Mouse (Mus musculus) c-Kit-positive CD71-negative TER-119-negative erythroid progenitor cells, embryonic 14.5 days (primary cell): ENCODE results near the gene Gpc1.

Source experiments
- DNase-seq: peaks from one replicate; pipeline ENCODE4 v3.0.0-alpha.2; 2013; ENCODE audit warnings: low read depth

Gene Gpc1

GRCm38 (mm10) chr1:92833987-92834706 is 2.7 kb downstream of the Gpc1 start:
- DNase-seq: peak; percentile 63

GRCm38 (mm10) chr1:92837931-92838833 is 6.7 kb downstream of the Gpc1 start:
- no peak for DNase-seq

GRCm38 (mm10) chr1:92839211-92839610 is 7.8 kb downstream of the Gpc1 start:
- no peak for DNase-seq

- DNase-seq: no peak
These were observed 8.9 kb downstream of the Gpc1 start for GRCm38 (mm10) chr1:92840231-92840890.

- no peak for DNase-seq
These were observed 10.0 kb downstream of the Gpc1 start for GRCm38 (mm10) chr1:92841427-92841826.

DNA sequence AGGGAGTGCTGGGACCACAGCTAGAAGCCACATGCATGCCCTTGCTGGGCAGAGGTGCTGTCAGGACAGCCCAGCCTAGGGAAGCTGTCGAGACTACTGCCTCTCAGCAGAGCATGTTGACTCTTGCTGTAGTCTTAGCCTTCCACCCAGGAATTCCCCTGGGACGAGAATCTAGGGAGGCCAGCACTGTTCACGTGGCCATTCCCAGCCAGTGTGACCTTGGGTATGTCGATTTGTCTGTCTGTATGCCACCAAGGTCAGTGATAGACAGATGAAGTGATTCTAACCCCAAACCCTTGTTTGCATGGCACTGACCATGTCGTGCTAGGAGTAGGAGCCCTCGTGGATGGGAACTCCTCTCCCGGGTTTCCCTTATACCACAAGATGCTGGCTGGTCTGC is 14.4 kb downstream of the Gpc1 start:
- no peak for DNase-seq

- no peak for DNase-seq
These were observed 16.7 kb downstream of the Gpc1 start for GRCm38 (mm10) chr1:92847873-92848839.

DNA sequence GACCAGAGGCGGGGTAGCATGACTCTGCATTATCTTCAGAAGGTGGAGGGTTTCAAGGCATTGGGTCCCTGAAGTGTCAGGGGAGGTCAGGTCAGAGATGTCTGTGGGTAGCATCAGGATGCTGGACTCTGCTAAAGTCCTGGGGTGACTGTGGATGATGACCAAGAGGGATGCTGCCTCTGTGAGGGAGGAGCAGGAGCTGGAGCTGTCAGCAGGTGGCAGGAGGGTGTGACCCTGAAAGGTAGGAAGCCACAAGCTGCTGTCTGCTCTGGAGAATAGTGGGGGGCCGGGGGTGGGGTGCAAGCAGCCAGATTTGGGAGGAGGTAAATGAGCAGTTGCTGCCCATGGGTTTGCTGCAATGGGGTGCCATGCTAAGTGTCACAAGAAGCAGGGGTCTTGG is 18.0 kb downstream of the Gpc1 start:
- no peak for DNase-seq

- no peak for DNase-seq
These were observed 18.6 kb downstream of the Gpc1 start for GRCm38 (mm10) chr1:92849938-92850574.

- DNase-seq: no peak
These were observed 21.0 kb downstream of the Gpc1 start for GRCm38 (mm10) chr1:92852450-92852849.

- DNase-seq: no peak
These were observed 30.1 kb downstream of the Gpc1 start for GRCm38 (mm10) chr1:92861503-92861902.

- no peak for DNase-seq
These were observed 31.8 kb downstream of the Gpc1 start for GRCm38 (mm10) chr1:92863268-92863667.

- no peak for DNase-seq
These were observed 34.7 kb downstream of the Gpc1 start for GRCm38 (mm10) chr1:92866170-92866569.

- no peak for DNase-seq
These were observed 38.5 kb downstream of the Gpc1 start for GRCm38 (mm10) chr1:92869985-92870384.

DNA sequence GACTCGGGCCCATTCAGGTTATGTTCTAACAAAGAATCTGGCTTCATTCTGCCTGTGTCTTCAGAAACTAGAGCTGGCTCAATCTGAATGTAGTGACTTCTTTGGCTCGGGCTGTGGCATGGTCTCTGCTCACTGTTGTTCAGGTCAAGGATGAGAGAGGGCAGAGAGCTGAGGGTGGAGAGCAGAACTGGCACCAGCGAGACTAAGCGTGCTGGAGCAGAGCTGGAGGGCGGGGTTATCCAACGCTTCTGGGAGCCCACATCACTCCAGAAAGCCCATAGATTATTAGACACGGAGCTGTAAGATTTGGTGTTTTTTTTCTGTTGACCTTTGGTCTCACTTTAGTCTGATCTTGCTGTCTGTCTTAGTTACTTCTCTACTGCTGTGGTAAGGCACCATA is 41.2 kb downstream of the Gpc1 start:
- DNase-seq: no peak

DNA sequence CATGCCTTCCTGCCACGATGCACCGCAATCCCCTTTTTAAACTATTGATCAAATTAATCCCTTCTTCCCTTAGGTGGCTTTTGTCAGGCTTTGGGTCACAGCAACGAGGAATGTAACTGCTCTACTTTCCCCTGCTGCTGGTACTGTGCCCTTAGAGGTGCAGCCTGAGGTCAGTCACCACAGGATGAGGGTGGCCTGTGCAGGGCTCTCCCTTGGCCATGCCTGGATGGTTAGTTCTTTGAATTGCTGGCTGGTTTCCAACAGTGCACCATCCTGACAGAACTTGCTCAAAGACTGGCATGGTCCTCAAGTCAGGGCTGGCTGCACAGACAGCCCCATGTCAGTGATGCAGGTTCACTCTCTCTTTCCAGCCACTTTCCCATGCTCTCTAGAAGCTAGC is 42.6 kb downstream of the Gpc1 start:
- no peak for DNase-seq

DNA sequence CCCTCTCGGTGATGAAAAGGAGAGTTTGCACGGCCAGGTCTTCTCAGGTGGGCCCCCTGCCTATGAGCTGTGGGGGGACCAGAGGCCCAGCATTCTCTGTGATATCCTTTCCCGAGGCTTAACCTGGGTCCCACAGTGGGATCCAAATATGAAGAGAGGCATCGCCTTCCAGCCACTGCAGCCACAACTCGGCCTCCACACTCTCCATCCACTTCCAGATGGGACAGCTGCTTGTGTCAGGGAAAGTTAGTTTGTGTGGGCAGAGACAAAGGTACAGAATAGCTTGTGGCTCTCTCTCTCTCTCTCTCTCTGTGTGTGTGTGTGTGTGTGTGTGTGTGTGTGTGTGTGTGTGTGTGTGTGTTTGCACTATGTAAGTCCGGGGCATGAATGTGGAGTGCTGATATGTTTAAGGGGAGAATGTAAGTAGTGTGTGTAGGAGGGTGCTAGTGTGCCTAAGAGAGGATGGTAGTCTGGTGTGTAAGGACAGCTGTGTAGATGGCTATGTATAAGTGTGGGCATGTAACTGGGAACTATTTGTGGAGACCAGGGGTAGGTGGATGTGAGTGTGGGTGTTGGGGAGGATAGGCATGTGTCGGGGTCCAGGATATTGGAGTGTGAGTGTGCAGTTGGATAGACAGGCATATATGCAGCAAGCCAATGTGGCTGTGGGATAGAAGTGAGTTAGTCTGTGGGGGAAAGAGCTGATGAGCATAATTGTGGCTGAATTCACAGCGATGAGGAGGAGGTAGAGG is 44.1 kb downstream of the Gpc1 start:
- DNase-seq: no peak

DNA sequence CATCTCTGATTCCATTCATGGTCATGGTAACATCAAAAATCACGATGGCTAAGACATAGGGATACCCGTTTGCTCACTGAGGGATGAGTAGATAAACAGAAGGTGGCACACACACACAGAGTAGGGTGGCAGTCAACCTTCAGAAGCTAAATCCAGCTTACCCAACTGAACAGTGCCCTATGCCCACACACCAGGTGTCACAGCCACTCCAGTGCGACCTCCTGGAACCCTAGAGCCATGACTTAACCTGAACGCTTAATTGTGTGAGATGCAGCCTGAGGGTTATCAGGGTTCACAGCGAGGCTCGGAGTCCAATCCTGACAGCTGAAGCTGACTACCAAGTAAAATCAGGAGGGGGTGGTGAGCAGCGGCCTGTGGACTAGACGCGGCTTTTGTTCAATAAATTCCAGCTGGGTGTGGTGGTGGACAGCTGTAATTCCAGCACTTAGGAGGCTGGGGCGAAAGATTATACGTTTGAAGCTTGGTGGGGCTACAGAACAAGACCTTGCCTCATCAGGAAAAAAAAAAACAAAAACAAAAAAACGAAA is 46.1 kb downstream of the Gpc1 start:
- DNase-seq: no peak

DNA sequence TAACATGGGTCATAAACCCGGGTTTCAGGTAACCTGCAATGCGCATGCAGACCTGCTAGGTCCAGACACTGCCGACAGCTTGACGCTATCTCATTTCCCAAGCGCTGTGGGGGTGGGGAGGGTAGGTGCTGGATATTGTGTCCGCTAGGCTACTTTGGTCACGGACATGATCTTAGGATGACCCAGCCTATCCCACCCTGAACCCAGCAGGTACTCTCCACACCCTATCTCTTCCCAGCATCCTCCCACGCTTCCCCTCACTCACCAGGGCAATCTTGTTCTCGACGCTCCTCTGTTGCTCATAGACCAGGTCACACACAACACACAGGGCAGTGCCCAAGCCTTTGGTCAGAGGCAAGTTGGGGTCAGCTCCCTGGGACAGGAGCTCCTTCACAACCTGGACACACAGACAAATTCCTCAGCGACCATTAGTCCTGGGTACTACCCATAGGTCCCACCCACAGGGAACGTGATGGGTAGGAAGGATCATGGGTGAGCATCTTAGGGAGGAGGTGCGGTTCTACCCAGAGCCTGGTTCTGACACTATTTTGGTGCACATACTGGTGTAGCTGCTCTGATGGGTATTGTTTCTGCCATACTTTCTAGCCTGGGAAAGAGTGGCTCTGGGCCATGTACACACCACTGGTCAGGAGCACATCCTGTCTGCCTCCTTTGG is 46.8 kb downstream of the Gpc1 start:
- no peak for DNase-seq
